Mouse (Mus musculus) G1E (cell line): Measurements from ENCODE around the gene Dkkl1.

Experiments
- CTCF ChIP-seq: IDR thresholded peaks from 2 replicates; pipeline ENCODE4 v1.5.1; 2012; ENCODE audit warnings: low read depth, low read length, inconsistent platforms, mixed read lengths
- GATA1 ChIP-seq: IDR thresholded peaks from 2 replicates; pipeline ENCODE4 v1.6.1; 2012; ENCODE audit warnings: borderline replicate concordance, low read length, inconsistent platforms, mixed read lengths
- GATA2 ChIP-seq: IDR thresholded peaks from 2 replicates; pipeline ENCODE4 v1.6.1; 2012; ENCODE audit warnings: low read depth, low read length, inconsistent platforms, borderline replicate concordance
- POLR2AphosphoS5 ChIP-seq: IDR thresholded peaks from 2 replicates; pipeline ENCODE4 v1.6.1; 2012; ENCODE audit warnings: low read depth, low read length, inconsistent platforms; ENCODE audit not compliant: insufficient replicate concordance
- TAL1 ChIP-seq: conservative IDR thresholded peaks from 2 replicates; pipeline ENCODE4 v1.6.1; 2012; ENCODE audit warnings: low read depth, low read length, inconsistent platforms, mixed read lengths

DNA sequence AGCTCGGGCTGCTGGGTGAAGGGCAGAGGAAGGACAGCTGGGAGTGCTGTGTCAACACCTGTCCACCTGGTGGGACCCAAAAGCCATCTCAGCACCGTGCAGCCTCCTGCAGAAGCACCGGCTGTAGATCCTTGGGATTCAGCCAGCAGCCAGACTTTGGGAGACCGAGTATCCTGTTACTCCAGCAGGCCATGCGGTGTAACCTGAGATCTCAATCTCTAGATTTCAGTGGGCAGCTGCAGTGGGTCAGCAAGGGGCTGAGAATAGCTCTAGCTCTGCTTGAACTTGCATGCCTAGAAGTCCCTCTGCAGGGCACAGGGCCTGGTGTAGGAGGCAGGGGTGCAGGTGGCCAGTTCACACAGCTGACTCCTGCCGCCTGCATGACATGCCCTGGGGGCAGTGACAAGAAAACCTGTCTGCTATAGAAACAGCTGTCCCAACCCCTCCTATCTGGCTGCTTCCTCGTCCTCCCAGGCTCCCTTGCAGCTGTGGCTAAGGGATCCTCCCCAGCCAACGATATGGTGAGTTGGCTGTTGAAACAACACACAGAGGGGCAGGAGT lies 20.1 kb downstream of the Dkkl1 start:
- TF ChIP-seq CTCF (no peak), GATA1 (no peak), POLR2AphosphoS5 (no peak), TAL1 (no peak), GATA2 (no peak)
